Mouse (Mus musculus): Measurements from ENCODE around the gene Zfp341. TPM values are rescaled to one million over a fixed set of nuclear protein-coding genes. Genes with fewer than 3 reads are reported as not detected.

Zfp341 gene
- polyA plus RNA-seq, 1 experiment from 2014 or later: 1.5 TPM

GRCm38 (mm10) chr2:154569836-154570286 is 43.2 kb upstream of the Zfp341 start, which contains the start of gene E2f1:
E2f1 (minus strand) TSS chr2:154569892.
- Histone ChIP-seq H3K9ac (ENCODE audit: low read length) (peak within 1 kb of the TSS; percentile 73), H3K4me3 (ENCODE audit: low read depth, low read length) (peak within 1 kb of the TSS; percentile 84), H3K4me2 (ENCODE audit: low read depth, low read length, severe bottlenecking) (peak within 1 kb of the TSS; percentile 64), H3K27me3 (ENCODE audit: control insufficient read depth, insufficient read depth, low read length) (no peaks in the 10 kb centered on the region), H3K4me1 (replicated peaks; ENCODE audit: control insufficient read depth, insufficient read depth, low read length) (peaks cover 18% of the 10 kb centered on the region), H3K27ac (ENCODE audit: low read depth, low read length) (peak within 1 kb of the TSS; percentile 84), H3K36me3 (ENCODE audit: control insufficient read depth, insufficient read depth, low read length) (no peaks in the 10 kb centered on the region), H3K9me3 (ENCODE audit: control insufficient read depth, low read length) (no peaks in the 10 kb centered on the region)
- ATAC-seq (replicated peaks; ENCODE audit: low FRiP score) (peak; percentile 97), DNase-seq (ENCODE audit: low spot score) (peak; percentile 99)
- under 1% methylated on average over 41 of the region's 44 CpGs for WGBS

- H3K4me3 ChIP-seq (ENCODE audit: low read depth, low read length): no peak overlapping the region
- H3K4me1 ChIP-seq (replicated peaks; ENCODE audit: control insufficient read depth, insufficient read depth, low read length): peaks cover 16% of the 10 kb centered on the region
- no peak overlapping the region for H3K27ac ChIP-seq (ENCODE audit: low read depth, low read length)
Observed at GRCm38 (mm10) chr2:154570666-154571065, 42.4 kb upstream of the Zfp341 start.

GRCm38 (mm10) chr2:154571266-154571665 is 41.8 kb upstream of the Zfp341 start:
- DNase-seq (ENCODE audit: low spot score) (no peak), ATAC-seq (replicated peaks; ENCODE audit: low FRiP score) (no peak)
- Histone ChIP-seq H3K9ac (ENCODE audit: low read length) (no peak overlapping the region), H3K27ac (ENCODE audit: low read depth, low read length) (no peak overlapping the region), H3K27me3 (ENCODE audit: control insufficient read depth, insufficient read depth, low read length) (no peaks in the 10 kb centered on the region), H3K9me3 (ENCODE audit: control insufficient read depth, low read length) (no peaks in the 10 kb centered on the region), H3K36me3 (ENCODE audit: control insufficient read depth, insufficient read depth, low read length) (no peaks in the 10 kb centered on the region), H3K4me3 (ENCODE audit: low read depth, low read length) (no peak overlapping the region), H3K4me1 (replicated peaks; ENCODE audit: control insufficient read depth, insufficient read depth, low read length) (peaks cover 16% of the 10 kb centered on the region), H3K4me2 (ENCODE audit: low read depth, low read length, severe bottlenecking) (no peak overlapping the region)
- 89% methylated on average over 4 of the region's 4 CpGs for WGBS

More at GRCm38 (mm10) chr2:154570666-154571065, 42.4 kb upstream of the Zfp341 start:
- WGBS: 78% methylated on average over 4 of the region's 4 CpGs
- Histone ChIP-seq H3K27me3 (ENCODE audit: control insufficient read depth, insufficient read depth, low read length) (no peaks in the 10 kb centered on the region), H3K36me3 (ENCODE audit: control insufficient read depth, insufficient read depth, low read length) (no peaks in the 10 kb centered on the region), H3K9me3 (ENCODE audit: control insufficient read depth, low read length) (no peaks in the 10 kb centered on the region), H3K9ac (ENCODE audit: low read length) (no peak overlapping the region), H3K4me2 (ENCODE audit: low read depth, low read length, severe bottlenecking) (no peak overlapping the region)
- ATAC-seq (replicated peaks; ENCODE audit: low FRiP score) (no peak), DNase-seq (ENCODE audit: low spot score) (no peak)

- no peaks in the 10 kb centered on the region for H3K9me3 ChIP-seq (ENCODE audit: control insufficient read depth, low read length)
- H3K4me3 ChIP-seq (ENCODE audit: low read depth, low read length): no peak overlapping the region
- H3K9ac ChIP-seq (ENCODE audit: low read length): peak overlapping the region; percentile 16; the same call in 1 of the 2 replicates
- H3K36me3 ChIP-seq (ENCODE audit: control insufficient read depth, insufficient read depth, low read length): no peaks in the 10 kb centered on the region
- peaks cover 17% of the 10 kb centered on the region for H3K4me1 ChIP-seq (replicated peaks; ENCODE audit: control insufficient read depth, insufficient read depth, low read length)
- 89% methylated on average over 8 of the region's 8 CpGs for WGBS
- H3K27me3 ChIP-seq (ENCODE audit: control insufficient read depth, insufficient read depth, low read length): no peaks in the 10 kb centered on the region
- H3K4me2 ChIP-seq (ENCODE audit: low read depth, low read length, severe bottlenecking): no peak overlapping the region
- no peak overlapping the region for H3K27ac ChIP-seq (ENCODE audit: low read depth, low read length)
- no peak for DNase-seq (ENCODE audit: low spot score)
- ATAC-seq (replicated peaks; ENCODE audit: low FRiP score): no peak
Observed at GRCm38 (mm10) chr2:154571976-154572375, 41.1 kb upstream of the Zfp341 start.

- ATAC-seq (replicated peaks; ENCODE audit: low FRiP score): no peak
- no peak overlapping the region for H3K4me3 ChIP-seq (ENCODE audit: low read depth, low read length)
- no peaks in the 10 kb centered on the region for H3K27me3 ChIP-seq (ENCODE audit: control insufficient read depth, insufficient read depth, low read length)
- H3K4me2 ChIP-seq (ENCODE audit: low read depth, low read length, severe bottlenecking): no peak overlapping the region
- H3K27ac ChIP-seq (ENCODE audit: low read depth, low read length): no peak overlapping the region
- H3K4me1 ChIP-seq (replicated peaks; ENCODE audit: control insufficient read depth, insufficient read depth, low read length): peaks cover 16% of the 10 kb centered on the region
- no peak overlapping the region for H3K9ac ChIP-seq (ENCODE audit: low read length)
- DNase-seq (ENCODE audit: low spot score): no peak
- no peaks in the 10 kb centered on the region for H3K9me3 ChIP-seq (ENCODE audit: control insufficient read depth, low read length)
- H3K36me3 ChIP-seq (ENCODE audit: control insufficient read depth, insufficient read depth, low read length): no peaks in the 10 kb centered on the region
- WGBS: 89% methylated on average over 3 of the region's 3 CpGs
Observed at GRCm38 (mm10) chr2:154572996-154573395, 40.1 kb upstream of the Zfp341 start.

GRCm38 (mm10) chr2:154574271-154574670 is 38.8 kb upstream of the Zfp341 start:
- 68% methylated on average over 7 of the region's 7 CpGs for WGBS
- H3K4me2 ChIP-seq (ENCODE audit: low read depth, low read length, severe bottlenecking): no peak overlapping the region
- no peaks in the 10 kb centered on the region for H3K27me3 ChIP-seq (ENCODE audit: control insufficient read depth, insufficient read depth, low read length)
- ATAC-seq (replicated peaks; ENCODE audit: low FRiP score) (no peak), DNase-seq (ENCODE audit: low spot score) (no peak)
- no peaks in the 10 kb centered on the region for H3K36me3 ChIP-seq (ENCODE audit: control insufficient read depth, insufficient read depth, low read length)
- H3K4me1 ChIP-seq (replicated peaks; ENCODE audit: control insufficient read depth, insufficient read depth, low read length): peaks cover 8% of the 10 kb centered on the region
- H3K9ac ChIP-seq (ENCODE audit: low read length): no peak overlapping the region
- no peaks in the 10 kb centered on the region for H3K9me3 ChIP-seq (ENCODE audit: control insufficient read depth, low read length)
- H3K4me3 ChIP-seq (ENCODE audit: low read depth, low read length): no peak overlapping the region
- H3K27ac ChIP-seq (ENCODE audit: low read depth, low read length): no peak overlapping the region

- Histone ChIP-seq H3K9me3 (ENCODE audit: control insufficient read depth, low read length) (no peaks in the 10 kb centered on the region), H3K4me3 (ENCODE audit: low read depth, low read length) (no peak overlapping the region), H3K27me3 (ENCODE audit: control insufficient read depth, insufficient read depth, low read length) (no peaks in the 10 kb centered on the region), H3K4me1 (replicated peaks; ENCODE audit: control insufficient read depth, insufficient read depth, low read length) (peaks cover 8% of the 10 kb centered on the region), H3K27ac (ENCODE audit: low read depth, low read length) (peak overlapping the region; percentile 57; the same call in 1 of the 2 replicates), H3K4me2 (ENCODE audit: low read depth, low read length, severe bottlenecking) (no peak overlapping the region), H3K9ac (ENCODE audit: low read length) (peak overlapping the region; percentile 12), H3K36me3 (ENCODE audit: control insufficient read depth, insufficient read depth, low read length) (no peaks in the 10 kb centered on the region)
- ATAC-seq (replicated peaks; ENCODE audit: low FRiP score) (peak; percentile 64; the same call in 1 of the 2 replicates), DNase-seq (ENCODE audit: low spot score) (no peak)
- WGBS: 32% methylated on average over 12 of the region's 12 CpGs
Observed at GRCm38 (mm10) chr2:154576876-154577743, 36.0 kb upstream of the Zfp341 start.

GRCm38 (mm10) chr2:154577744-154578067 is 35.4 kb upstream of the Zfp341 start:
- Histone ChIP-seq H3K4me3 (ENCODE audit: low read depth, low read length) (no peak overlapping the region), H3K4me1 (replicated peaks; ENCODE audit: control insufficient read depth, insufficient read depth, low read length) (peaks cover 8% of the 10 kb centered on the region), H3K27ac (ENCODE audit: low read depth, low read length) (no peak overlapping the region), H3K27me3 (ENCODE audit: control insufficient read depth, insufficient read depth, low read length) (no peaks in the 10 kb centered on the region), H3K9me3 (ENCODE audit: control insufficient read depth, low read length) (no peaks in the 10 kb centered on the region), H3K4me2 (ENCODE audit: low read depth, low read length, severe bottlenecking) (no peak overlapping the region), H3K9ac (ENCODE audit: low read length) (no peak overlapping the region), H3K36me3 (ENCODE audit: control insufficient read depth, insufficient read depth, low read length) (no peaks in the 10 kb centered on the region)
- 55% methylated on average over 6 of the region's 6 CpGs for WGBS
- DNase-seq (ENCODE audit: low spot score) (no peak), ATAC-seq (replicated peaks; ENCODE audit: low FRiP score) (peak; percentile 44; the same call in 1 of the 2 replicates)
